Mouse (Mus musculus) embryonic facial prominence, embryonic 10.5 days (tissue): ENCODE results near the gene Gm13420. TPM values are rescaled to one million over a fixed set of nuclear protein-coding genes. Genes with fewer than 3 reads are reported as not detected.
A peak's percentile ranks its signal among the peaks of the same experiment; 100 is the strongest.
"Not testable (repeated sequence)": the region's sequence is repeated elsewhere in the genome, so short reads cannot be mapped to it uniquely, and the experiment has no call there.

Experiments
- DNase-seq: peaks from one replicate; pipeline ENCODE4 v3.0.0-alpha.2; 2017; ENCODE audit warnings: low spot score
- H3K27ac ChIP-seq: fragments of 300-500 bp; sonication (generic); replicated peaks from 2 replicates; pipeline ENCODE4 v1.5.1; 2016; ENCODE audit warnings: mild to moderate bottlenecking
- H3K27me3 ChIP-seq: fragments of 300-500 bp; sonication (generic); replicated peaks from 2 replicates; pipeline ENCODE4 v1.6.1; 2016; ENCODE audit warnings: low read depth, mild to moderate bottlenecking; ENCODE audit not compliant: poor library complexity, severe bottlenecking
- H3K36me3 ChIP-seq: fragments of 300-500 bp; sonication (generic); replicated peaks from 2 replicates; pipeline ENCODE4 v1.6.1; 2016; ENCODE audit warnings: mild to moderate bottlenecking, moderate library complexity
- H3K4me1 ChIP-seq: fragments of 300-500 bp; sonication (generic); 2 replicates; pipeline ENCODE4 v1.6.1; 2016
- H3K4me3 ChIP-seq: fragments of 300-500 bp; sonication (generic); 2 replicates; pipeline ENCODE4 v1.5.1; 2016; ENCODE audit warnings: mild to moderate bottlenecking, moderate library complexity
- H3K9me3 ChIP-seq: fragments of 300-500 bp; sonication (generic); 2 replicates; pipeline ENCODE4 v1.6.1; 2016; ENCODE audit warnings: mild to moderate bottlenecking
- WGBS: fragments of 180-500 bp; shearing (Covaris S2); methylation state at CpG from one replicate; pipeline ENCODE4 v1.1.7; 2016; 5-methylcytosine and 5-hydroxymethylcytosine counted together
- polyA plus RNA-seq: library from polyadenylated mRNA; unstranded; fragments of >200 nt; fragmentation: Nextera tagmentation; extraction: Ambion mirVana; gene quantifications from 2 replicates; pipeline ENCODE4 v1.2.1, GENCODE M21; 2016

Gene Gm13420
- polyA plus RNA-seq, 1 experiment from 2014 or later = not detected

- H3K27me3 ChIP-seq = no peaks in the 10 kb centered on the region
- H3K36me3 ChIP-seq = peaks cover 99% of the 10 kb centered on the region
- 91% methylated on average over 10 of the region's 10 CpGs for WGBS
- no peaks in the 10 kb centered on the region for H3K4me1 ChIP-seq
- H3K4me3 ChIP-seq = no peak overlapping the region
- no peak overlapping the region for H3K27ac ChIP-seq
- DNase-seq = no peak
- H3K9me3 ChIP-seq = no peaks in the 10 kb centered on the region
These were observed 18.9 kb downstream of the Gm13420 start for GRCm38 (mm10) chr2:29732559-29732958.

- no peaks in the 10 kb centered on the region for H3K27me3 ChIP-seq
- H3K4me1 ChIP-seq = no peaks in the 10 kb centered on the region
- peaks cover 99% of the 10 kb centered on the region for H3K36me3 ChIP-seq
- no peaks in the 10 kb centered on the region for H3K9me3 ChIP-seq
- DNase-seq = peak; percentile 32
- WGBS = 67% methylated on average over 3 of the region's 3 CpGs
- H3K4me3 ChIP-seq = no peak overlapping the region
- H3K27ac ChIP-seq = no peak overlapping the region
These were observed 19.9 kb downstream of the Gm13420 start for GRCm38 (mm10) chr2:29731545-29731944.

DNA sequence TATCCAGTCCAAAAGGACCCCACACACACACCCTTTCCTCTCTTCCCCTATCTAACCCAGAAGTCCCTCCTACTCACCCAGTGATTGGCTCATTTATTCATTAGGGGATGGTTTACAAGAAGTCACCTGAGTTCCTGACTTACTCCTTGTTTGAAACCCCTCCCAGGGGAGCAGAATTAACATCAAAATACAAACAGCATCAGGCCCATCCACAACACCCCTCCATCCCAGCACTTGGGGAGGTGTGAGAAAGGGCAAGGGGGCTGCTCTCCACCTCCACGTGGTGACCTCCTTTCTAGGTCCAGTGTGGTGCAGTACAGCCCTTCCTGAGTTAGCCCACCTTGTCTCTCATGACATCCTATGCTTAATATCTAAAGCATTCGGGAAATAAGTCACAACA lies 22.0 kb downstream of the Gm13420 start:
- Histone ChIP-seq H3K9me3 (no peaks in the 10 kb centered on the region), H3K27ac (no peak overlapping the region), H3K4me3 (no peak overlapping the region), H3K27me3 (no peaks in the 10 kb centered on the region), H3K36me3 (peaks cover 99% of the 10 kb centered on the region), H3K4me1 (no peaks in the 10 kb centered on the region)
- 63% methylated on average over 2 of the region's 2 CpGs for WGBS
- DNase-seq = no peak

- no peaks in the 10 kb centered on the region for H3K27me3 ChIP-seq
- H3K36me3 ChIP-seq = peaks cover 100% of the 10 kb centered on the region
- no peak overlapping the region for H3K27ac ChIP-seq
- H3K4me3 ChIP-seq = no peak overlapping the region
- H3K9me3 ChIP-seq = no peaks in the 10 kb centered on the region
- H3K4me1 ChIP-seq = no peaks in the 10 kb centered on the region
- WGBS = 82% methylated on average over 5 of the region's 5 CpGs
- no peak for DNase-seq
These were observed 26.7 kb downstream of the Gm13420 start for GRCm38 (mm10) chr2:29724664-29725365.

DNA sequence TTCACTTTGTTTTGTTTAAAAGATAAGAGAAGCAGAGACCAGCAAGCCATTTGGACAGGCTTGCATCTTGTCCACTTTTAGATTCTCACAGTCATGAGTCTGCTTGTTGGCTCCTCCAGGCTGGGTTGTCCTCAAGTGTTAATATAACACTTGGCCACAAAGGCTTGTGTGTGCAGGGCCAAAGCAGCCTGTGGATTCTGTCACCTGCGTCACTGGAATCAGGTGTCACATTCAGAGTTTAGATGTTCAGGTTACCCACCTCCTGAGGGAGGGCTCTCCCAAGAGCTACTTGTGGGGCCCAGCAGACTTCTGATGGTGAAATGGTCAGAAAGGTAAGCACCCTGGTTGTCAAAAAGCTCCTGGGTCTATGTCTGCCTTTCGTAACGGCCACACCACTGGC lies 28.4 kb downstream of the Gm13420 start:
- 93% methylated on average over 3 of the region's 3 CpGs for WGBS
- H3K36me3 ChIP-seq = peaks cover 100% of the 10 kb centered on the region

DNA sequence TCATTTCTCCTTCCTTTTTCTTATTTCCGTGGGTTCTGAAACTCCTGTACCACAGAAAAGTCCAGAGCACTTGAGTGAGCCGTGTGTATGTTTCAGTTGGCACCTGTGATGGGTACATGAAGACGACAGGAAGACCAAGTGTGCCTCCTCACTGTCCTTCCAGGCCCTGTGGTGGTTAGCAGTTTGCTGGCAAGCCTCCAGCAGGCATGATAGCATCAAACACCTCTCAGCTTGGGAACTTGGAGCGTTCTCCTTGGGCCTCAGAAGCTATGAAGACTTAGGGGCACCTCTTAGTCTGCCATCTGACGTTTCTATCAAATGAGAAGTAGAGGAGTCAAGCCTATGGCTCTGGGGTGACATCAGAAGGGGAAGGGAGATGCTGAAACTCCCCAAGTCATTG lies 32.9 kb downstream of the Gm13420 start:
- Histone ChIP-seq H3K4me1 (peaks cover 20% of the 10 kb centered on the region), H3K27me3 (no peaks in the 10 kb centered on the region), H3K36me3 (peaks cover 99% of the 10 kb centered on the region), H3K27ac (no peak overlapping the region), H3K9me3 (no peaks in the 10 kb centered on the region), H3K4me3 (no peak overlapping the region)
- 92% methylated on average over 5 of the region's 5 CpGs for WGBS
- DNase-seq = no peak

More for the DNA sequence above, 28.4 kb downstream of the Gm13420 start:
- no peaks in the 10 kb centered on the region for H3K9me3 ChIP-seq
- H3K27me3 ChIP-seq = no peaks in the 10 kb centered on the region
- no peak overlapping the region for H3K4me3 ChIP-seq
- H3K4me1 ChIP-seq = no peaks in the 10 kb centered on the region
- no peak for DNase-seq
- H3K27ac ChIP-seq = no peak overlapping the region

DNA sequence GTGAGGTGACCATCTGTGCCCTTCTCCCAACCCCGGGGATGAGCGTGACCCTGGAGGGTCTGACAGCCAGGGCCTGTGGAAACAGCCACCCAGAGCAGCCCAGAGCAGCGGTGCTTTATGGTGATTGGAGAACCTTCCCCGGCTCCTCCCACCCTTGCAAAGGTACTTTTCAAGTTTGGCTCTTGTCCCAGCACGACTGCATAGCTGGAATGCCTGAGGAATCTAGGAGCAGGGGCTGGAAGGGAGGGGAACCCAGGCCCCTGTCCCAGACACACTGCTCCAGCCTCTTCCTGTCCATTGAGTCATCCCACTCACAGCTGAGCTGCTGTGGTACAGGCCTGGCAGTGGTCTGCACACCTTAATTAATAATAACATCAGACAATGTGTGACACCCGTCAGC lies 34.8 kb downstream of the Gm13420 start:
- 13% methylated on average over 6 of the region's 6 CpGs for WGBS
- H3K27me3 ChIP-seq = no peaks in the 10 kb centered on the region
- no peak overlapping the region for H3K4me3 ChIP-seq
- H3K9me3 ChIP-seq = no peaks in the 10 kb centered on the region
- H3K36me3 ChIP-seq = peaks cover 99% of the 10 kb centered on the region
- DNase-seq = peak; percentile 76
- peaks cover 20% of the 10 kb centered on the region for H3K4me1 ChIP-seq
- peak overlapping the region; percentile 36 for H3K27ac ChIP-seq

GRCm38 (mm10) chr2:29716143-29716542 lies 35.3 kb downstream of the Gm13420 start:
- Histone ChIP-seq H3K27me3 (no peaks in the 10 kb centered on the region), H3K4me1 (peaks cover 20% of the 10 kb centered on the region), H3K9me3 (no peaks in the 10 kb centered on the region), H3K27ac (peak overlapping the region; percentile 36), H3K36me3 (peaks cover 99% of the 10 kb centered on the region), H3K4me3 (no peak overlapping the region)
- no peak for DNase-seq
- 35% methylated on average over 7 of the region's 7 CpGs for WGBS

DNA sequence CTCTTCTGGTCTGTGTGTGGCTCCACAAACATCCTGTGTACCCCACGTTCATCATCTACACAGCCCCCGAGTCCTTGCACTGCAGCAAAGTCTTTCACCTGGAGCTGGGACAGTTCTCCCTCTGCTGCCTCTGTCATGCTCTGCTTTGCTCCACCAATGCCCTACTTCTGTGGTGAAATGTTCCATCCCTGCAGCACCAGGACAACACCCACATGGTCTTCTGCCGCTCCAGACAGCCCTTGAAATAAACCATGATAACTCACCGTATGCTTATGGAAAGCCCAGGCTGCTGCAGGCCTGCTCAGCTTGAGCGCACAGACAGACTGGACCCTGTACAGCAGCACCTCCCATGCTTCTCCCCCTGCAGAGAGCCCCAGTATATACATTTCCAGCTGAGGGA lies 37.4 kb downstream of the Gm13420 start:
- peaks cover 93% of the 10 kb centered on the region for H3K36me3 ChIP-seq
- WGBS = 95% methylated on average over 5 of the region's 5 CpGs
- no peak overlapping the region for H3K27ac ChIP-seq
- H3K4me1 ChIP-seq = peaks cover 20% of the 10 kb centered on the region
- no peak for DNase-seq
- no peaks in the 10 kb centered on the region for H3K27me3 ChIP-seq
- no peak overlapping the region for H3K4me3 ChIP-seq
- no peaks in the 10 kb centered on the region for H3K9me3 ChIP-seq

DNA sequence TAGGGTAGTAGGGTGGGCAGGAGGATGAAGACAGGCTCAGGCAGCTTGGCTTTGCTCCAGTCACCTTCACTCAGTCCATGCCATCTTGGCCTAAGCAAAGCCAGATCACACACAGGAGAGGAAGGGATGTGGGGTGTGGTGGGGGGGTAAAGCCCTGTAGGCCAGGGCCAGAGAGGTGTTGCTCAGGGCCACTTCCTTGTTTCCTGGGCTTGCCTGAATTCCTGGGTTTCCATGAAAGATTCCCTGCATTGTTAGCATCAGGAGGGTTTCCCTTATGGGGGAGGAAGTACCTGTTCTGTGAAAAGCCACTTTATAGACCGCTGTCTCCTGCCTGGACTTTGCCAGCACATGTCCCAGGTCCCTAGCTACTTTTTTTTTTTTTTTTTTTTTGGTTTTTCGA lies 38.0 kb downstream of the Gm13420 start:
- H3K36me3 ChIP-seq = peaks cover 91% of the 10 kb centered on the region

DNA sequence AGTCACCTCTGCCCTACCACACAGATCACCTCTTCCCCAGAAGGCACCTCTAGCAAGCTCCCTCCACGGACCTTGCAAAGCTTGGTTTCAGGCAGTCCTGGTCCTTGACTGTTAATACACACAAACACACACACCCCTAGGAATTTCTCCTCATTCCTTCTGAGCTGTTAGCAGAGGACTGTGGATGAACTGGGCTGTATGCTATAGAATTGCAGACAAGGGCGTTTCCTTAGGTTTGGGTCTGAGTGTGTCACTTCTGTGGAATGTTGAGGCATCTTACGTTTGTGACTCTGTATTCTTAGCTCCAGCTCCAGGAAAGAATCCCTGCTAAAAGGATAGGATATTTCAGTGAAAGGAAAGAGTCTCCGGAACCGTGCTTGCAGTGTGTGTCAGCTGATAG lies 39.6 kb downstream of the Gm13420 start:
- Histone ChIP-seq H3K27ac (no peak overlapping the region), H3K9me3 (no peaks in the 10 kb centered on the region), H3K36me3 (peaks cover 92% of the 10 kb centered on the region), H3K27me3 (no peaks in the 10 kb centered on the region), H3K4me3 (no peak overlapping the region), H3K4me1 (peaks cover 18% of the 10 kb centered on the region)
- WGBS = 88% methylated on average over 5 of the region's 5 CpGs
- DNase-seq = no peak

More for the DNA sequence above, 38.0 kb downstream of the Gm13420 start:
- no peaks in the 10 kb centered on the region for H3K9me3 ChIP-seq
- H3K4me3 ChIP-seq = no peak overlapping the region
- H3K27ac ChIP-seq = no peak overlapping the region
- H3K27me3 ChIP-seq = no peaks in the 10 kb centered on the region
- peaks cover 20% of the 10 kb centered on the region for H3K4me1 ChIP-seq
- DNase-seq = no peak
- 83% methylated on average over 2 of the region's 2 CpGs for WGBS

DNA sequence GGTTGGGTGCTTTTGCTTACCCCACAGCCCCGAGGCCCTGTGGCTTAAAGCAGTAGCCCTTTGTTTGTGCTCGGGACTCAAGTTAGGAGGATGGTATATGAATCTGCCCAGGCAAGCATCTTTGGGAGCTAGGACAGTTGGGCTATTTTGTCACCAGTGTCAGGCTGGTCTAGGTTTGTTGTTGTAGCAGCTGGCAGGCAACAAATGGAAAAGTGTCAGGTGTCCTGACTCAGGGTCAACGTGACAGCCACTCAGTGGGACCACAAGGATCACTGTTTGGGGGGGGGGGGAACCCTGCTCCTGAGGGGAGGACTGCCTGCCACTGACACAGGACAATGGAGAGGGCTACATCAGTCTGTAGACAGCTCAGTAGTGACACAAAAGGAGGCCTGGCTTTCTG lies 40.4 kb downstream of the Gm13420 start:
- no peak overlapping the region for H3K4me3 ChIP-seq
- peaks cover 92% of the 10 kb centered on the region for H3K36me3 ChIP-seq
- no peaks in the 10 kb centered on the region for H3K27me3 ChIP-seq
- WGBS = 75% methylated on average over 3 of the region's 3 CpGs
- no peaks in the 10 kb centered on the region for H3K9me3 ChIP-seq
- H3K4me1 ChIP-seq = peaks cover 10% of the 10 kb centered on the region
- no peak overlapping the region for H3K27ac ChIP-seq
- DNase-seq = no peak

- H3K9me3 ChIP-seq, H3K27ac ChIP-seq, H3K4me1 ChIP-seq, DNase-seq, H3K4me3 ChIP-seq, H3K27me3 ChIP-seq: not testable (repeated sequence)
- 90% methylated on average over 4 of the region's 4 CpGs for WGBS
- peaks cover 92% of the 10 kb centered on the region for H3K36me3 ChIP-seq
These were observed 43.3 kb downstream of the Gm13420 start for GRCm38 (mm10) chr2:29708209-29708608.
